Mouse (Mus musculus) layer of hippocampus, adult 2 months (tissue): ENCODE data around the gene Rhoh. TPM values are rescaled to one million over a fixed set of nuclear protein-coding genes. Genes with fewer than 3 reads are reported as not detected.

Experiments
- DNase-seq, 2 experiments: peaks; one replicate each; pipeline ENCODE4 v3.0.0; 2022; ENCODE audit warnings: low spot score in 2 of 2
- H3K27ac ChIP-seq: fragments of 200-600 bp; 2 replicates; pipeline ENCODE4 v1.8.1; 2022
- H3K4me3 ChIP-seq: fragments of 200-600 bp; 2 replicates; pipeline ENCODE4 v1.8.1; 2022; ENCODE audit warnings: mild to moderate bottlenecking
- CTCF ChIP-seq: fragments of 200-600 bp; conservative IDR thresholded peaks from 2 replicates; pipeline ENCODE4 v1.8.1; 2022; ENCODE audit warnings: antibody characterized with exemption, mild to moderate bottlenecking, moderate library complexity
- total RNA-seq, 2 experiments: library from RNA; stranded (reverse); gene quantifications; 2 replicates each; pipeline ENCODE4 v1.2.3; 2021

The Rhoh gene
- total RNA-seq, 2 experiments from 2014 or later, result 0.69 to 0.97 TPM

- Histone ChIP-seq H3K27ac (no peak overlapping the region), H3K4me3 (no peak overlapping the region)
- no peak for TF ChIP-seq CTCF
- no peak for DNase-seq
Observed at GRCm38 (mm10) chr5:65847656-65848055, 13.4 kb upstream of the Rhoh start.

GRCm38 (mm10) chr5:65850765-65851164 lies 10.2 kb upstream of the Rhoh start:
- TF ChIP-seq CTCF, result no peak
- no peak overlapping the region for H3K27ac ChIP-seq
- no peak overlapping the region for H3K4me3 ChIP-seq
- no peak for DNase-seq

DNA sequence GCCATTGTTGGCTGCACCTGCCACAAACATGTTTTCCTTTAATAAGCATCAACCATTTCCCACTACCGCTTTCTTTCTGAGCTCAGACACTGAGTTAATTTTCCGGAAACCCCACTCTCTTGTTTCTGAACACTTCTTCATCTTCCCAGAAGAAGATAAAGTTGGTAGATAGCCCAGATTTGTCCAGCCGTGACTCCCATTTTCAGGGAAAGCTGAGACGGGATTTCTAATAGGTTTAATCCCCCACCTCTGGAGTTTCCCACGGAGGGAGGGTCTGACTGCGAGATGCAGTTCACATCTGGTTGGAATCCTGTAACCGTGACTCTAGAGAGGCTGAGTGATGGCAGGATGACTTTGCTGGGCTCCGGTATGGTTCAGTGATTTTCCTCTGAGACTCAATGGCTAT lies 6.2 kb upstream of the Rhoh start:
- H3K27ac ChIP-seq, result no peak overlapping the region
- H3K4me3 ChIP-seq, result no peak overlapping the region
- TF ChIP-seq CTCF, result no peak
- no peak for DNase-seq

- TF ChIP-seq CTCF, result no peak
- Histone ChIP-seq H3K27ac (no peak overlapping the region), H3K4me3 (no peak overlapping the region)
- no peak for DNase-seq
Observed at GRCm38 (mm10) chr5:65855571-65855970, 5.4 kb upstream of the Rhoh start.

DNA sequence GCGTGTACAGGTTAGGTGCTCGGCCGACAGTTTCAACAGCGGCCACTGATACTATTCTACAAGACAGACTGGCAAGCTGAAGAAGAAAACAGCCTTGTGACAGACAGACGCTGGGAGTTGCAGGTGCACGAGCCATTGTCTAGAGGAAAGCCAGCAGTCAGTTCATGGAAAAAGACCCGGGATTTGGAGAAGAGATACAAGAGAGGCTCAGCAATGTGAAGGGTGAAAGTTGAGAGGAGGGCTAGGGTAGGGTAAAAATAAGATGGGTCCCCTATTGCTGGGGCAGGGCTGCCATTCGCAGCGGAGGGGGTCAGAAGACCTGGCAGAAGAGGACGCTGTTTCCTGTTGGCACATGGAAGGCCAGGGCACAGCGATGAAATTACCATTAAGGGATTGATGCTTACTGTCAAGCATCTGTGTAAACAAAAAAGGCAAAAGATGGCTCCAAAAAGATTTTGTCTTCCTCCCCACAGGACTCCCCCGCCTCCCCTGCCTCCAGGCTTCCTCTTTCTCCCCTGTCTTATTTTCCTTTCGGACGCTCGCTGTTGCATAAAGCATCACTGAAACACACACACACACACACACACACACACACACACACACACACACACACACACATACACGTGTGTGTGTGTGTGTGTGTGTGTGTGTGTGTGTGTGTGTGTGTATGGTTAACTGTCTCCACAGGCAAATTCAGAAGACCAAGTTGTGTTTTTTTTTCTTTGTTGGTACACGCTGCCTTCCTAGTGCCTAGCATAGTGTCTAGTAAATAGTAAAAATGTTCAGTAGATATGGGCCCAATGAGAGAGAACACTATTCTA lies 4.2 kb upstream of the Rhoh start:
- Histone ChIP-seq H3K4me3 (no peak overlapping the region), H3K27ac (no peak overlapping the region)
- no peak for TF ChIP-seq CTCF
- DNase-seq, result no peak

GRCm38 (mm10) chr5:65857935-65858334 lies 3.1 kb upstream of the Rhoh start:
- DNase-seq, result no peak
- H3K27ac ChIP-seq, result no peak overlapping the region
- H3K4me3 ChIP-seq, result no peak overlapping the region
- no peak for TF ChIP-seq CTCF

DNA sequence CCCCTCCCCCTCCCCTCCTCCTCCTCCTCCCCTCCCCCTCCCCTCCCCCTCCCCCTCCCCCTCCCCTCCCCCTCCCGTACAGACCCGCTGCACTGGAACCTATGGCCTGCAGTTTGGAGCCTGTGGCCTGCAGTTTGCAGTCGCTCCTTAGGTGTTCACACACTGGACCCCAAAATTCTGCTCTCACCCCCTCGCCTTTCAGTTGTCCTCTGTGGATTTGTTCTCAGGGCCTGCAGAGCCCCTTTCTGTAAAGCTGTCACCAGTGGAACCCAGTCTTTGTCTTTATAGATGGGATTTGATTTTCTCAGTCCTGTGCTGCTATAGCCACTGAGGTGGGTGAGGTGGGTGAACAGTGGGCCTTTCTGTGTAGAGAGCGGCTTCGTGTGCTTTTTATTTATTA lies 2.7 kb upstream of the Rhoh start:
- Histone ChIP-seq H3K27ac (no peak overlapping the region), H3K4me3 (no peak overlapping the region)
- DNase-seq, result no peak
- TF ChIP-seq CTCF, result no peak

- no peak for TF ChIP-seq CTCF
- no peak overlapping the region for H3K4me3 ChIP-seq
- no peak overlapping the region for H3K27ac ChIP-seq
- DNase-seq, result no peak
Observed at GRCm38 (mm10) chr5:65858898-65859297, 2.1 kb upstream of the Rhoh start.

DNA sequence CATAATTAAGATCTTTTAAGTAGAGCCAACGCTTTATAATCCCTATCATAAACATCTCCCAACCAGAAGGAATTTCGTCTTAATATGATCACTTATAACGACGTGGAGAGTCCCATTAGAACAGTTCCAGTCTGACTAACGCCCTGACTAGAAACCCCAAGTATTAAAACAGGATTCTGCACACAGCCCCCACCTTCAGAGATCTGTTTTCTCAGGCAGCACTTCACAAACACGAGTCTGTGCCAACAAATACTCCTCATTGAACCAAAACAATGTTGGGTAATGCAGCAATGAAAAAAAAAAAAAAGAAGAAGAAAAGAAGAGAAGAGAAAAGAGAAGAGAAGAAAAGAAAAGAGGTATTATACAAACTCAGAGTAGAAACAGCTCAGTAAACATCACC lies 1.6 kb upstream of the Rhoh start:
- no peak for DNase-seq
- no peak overlapping the region for H3K27ac ChIP-seq
- H3K4me3 ChIP-seq, result no peak overlapping the region
- TF ChIP-seq CTCF, result no peak

DNA sequence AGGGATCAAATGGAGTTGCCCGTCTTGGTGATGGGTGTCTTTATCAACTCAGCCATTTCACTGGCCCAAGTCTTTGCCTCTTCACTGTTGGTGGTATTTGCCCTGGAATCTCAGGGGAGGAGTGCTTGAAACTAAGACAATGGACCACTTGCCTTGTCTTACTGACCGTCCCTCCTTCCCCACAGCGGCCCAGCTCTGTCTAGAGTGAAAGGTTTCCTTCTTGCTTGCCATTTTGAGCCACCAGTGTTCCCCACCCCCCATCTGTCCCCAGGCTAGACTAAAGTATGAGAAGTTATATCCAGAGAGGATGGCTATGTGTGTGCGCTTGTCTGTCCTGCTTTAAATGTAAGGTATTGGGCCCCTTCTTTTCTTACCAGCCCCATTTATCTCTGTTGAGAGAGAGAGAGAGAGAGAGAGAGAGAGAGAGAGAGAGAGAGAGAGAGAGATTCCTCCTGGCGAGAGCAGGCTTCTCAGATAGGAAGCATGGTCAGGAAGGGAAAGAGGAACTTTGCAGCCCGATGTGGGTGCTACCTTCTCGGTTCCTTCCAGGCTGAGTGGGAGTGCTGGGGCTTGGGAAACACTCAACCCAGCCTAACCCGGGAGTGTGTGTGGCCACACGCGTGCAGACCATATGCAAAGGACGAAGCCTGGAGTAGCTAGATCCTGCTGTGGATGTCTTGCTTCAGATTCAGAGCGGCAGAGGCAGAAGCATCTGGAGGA lies 572 bp upstream of the Rhoh start:
- Histone ChIP-seq H3K4me3 (no peak overlapping the region), H3K27ac (no peak overlapping the region)
- DNase-seq, result no peak
- TF ChIP-seq CTCF, result no peak

DNA sequence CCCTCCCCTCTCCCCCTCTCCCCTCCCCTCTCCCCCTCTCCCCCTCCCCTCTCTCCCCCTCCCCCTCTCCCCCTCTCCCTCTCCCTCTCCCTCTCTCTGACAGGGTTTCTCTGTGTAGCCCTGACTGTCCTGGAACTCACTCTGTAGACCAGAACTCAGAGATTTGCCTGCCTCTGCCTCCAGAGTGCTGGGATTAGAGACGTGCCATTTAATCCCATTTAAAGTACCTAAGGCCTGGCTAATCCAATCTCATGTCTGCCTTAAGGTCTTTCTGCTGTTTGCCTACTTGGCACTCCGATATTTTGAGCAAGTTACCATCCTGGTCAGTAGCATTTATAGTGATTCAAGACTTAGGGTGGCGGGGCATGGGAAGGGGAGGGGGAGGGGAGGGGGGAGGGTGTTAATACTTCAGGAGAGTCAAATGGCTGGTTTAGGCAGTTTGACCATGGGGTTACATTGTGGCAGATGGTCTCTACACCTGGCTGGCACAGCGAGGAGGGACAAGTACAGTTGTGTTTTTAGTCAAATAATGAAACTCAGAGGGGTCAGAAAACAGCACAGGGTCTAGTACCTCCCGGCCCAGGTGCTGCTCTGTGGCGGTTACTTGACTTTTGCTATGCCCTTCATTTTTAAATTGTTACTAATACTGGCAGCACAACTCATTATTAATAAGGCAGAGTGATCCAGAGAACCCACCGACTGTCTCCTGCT lies 1.4 kb downstream of the Rhoh start:
- Histone ChIP-seq H3K4me3 (no peak overlapping the region), H3K27ac (no peak overlapping the region)
- DNase-seq, result no peak
- no peak for TF ChIP-seq CTCF

DNA sequence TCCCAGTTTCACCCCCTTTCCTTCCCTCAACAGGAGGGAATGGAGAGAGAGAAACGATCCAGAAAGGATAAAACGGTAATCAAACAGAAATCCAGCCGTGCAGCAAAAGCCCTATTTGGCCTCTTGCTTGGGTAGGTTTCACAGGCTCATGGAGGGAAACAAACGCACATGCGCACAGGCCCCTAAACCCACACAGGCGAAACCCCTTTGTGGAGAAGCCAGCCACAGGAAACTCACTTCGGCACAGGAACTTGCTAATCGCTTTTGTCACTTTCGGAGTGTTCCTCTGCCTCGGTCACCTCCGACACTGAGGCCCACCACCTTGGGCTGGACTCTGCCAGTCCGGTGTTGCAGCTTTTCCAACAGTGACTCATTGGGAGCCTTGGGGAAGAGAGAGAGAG lies 2.3 kb downstream of the Rhoh start:
- DNase-seq, result no peak
- Histone ChIP-seq H3K4me3 (no peak overlapping the region), H3K27ac (no peak overlapping the region)
- no peak for TF ChIP-seq CTCF

DNA sequence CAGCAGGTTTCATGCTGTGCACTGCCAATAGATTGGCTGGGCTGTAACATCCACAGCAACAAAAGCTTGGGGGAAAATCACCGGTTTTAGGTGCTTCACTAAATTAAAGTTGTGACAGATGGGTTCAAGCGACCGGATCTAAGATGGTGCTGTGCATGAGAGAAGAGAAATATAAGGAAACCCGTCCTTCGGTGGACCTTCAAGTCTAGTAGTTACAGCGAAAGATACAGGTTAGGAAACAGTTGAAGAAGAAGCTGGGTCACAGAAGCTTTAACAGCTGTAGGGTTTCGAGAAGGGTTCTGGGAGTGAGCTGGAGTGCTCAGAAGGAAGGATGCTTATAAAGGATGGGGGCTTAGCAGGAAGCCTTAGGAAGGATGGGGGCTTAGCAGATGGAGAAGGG lies 3.5 kb downstream of the Rhoh start:
- no peak for DNase-seq
- Histone ChIP-seq H3K4me3 (no peak overlapping the region), H3K27ac (no peak overlapping the region)
- TF ChIP-seq CTCF, result no peak

DNA sequence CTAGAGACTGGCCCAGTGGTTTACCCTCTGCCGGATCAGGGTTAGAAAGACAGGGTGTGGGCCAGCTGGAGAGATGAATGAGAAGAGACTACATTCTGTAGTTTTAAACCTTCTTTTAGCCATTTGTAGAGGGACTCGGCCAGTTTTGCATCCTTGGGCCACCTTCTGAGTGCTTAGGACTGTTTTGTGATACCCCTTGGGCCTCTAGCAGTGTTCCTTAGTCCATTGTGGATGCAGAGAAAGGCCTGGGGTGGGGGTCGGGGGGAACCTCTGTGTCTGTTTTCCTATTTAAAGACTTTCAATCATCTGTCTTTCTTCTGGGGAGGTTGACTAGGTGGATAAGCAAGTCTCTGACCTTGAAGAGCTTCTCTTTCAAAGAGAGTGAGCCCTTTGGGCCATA lies 3.9 kb downstream of the Rhoh start:
- TF ChIP-seq CTCF, result no peak
- no peak overlapping the region for H3K4me3 ChIP-seq
- DNase-seq, result no peak
- no peak overlapping the region for H3K27ac ChIP-seq
